Mouse (Mus musculus) small intestine, adult 2 months (tissue): ENCODE measurements around the gene Prdm8.

Source experiments
- CTCF ChIP-seq: fragments of 200-500 bp; IDR thresholded peaks from 2 replicates; pipeline ENCODE4 v1.5.1; 2012; ENCODE audit warnings: low read depth, mild to moderate bottlenecking, control low read depth, inconsistent platforms, low read length, moderate library complexity, mixed read lengths; ENCODE audit not compliant: insufficient replicate concordance, insufficient read length; ENCODE audit errors: extremely low read depth
- POLR2A ChIP-seq: fragments of 200-500 bp; IDR thresholded peaks from 2 replicates; pipeline ENCODE4 v1.6.1; 2012; ENCODE audit warnings: low read depth, mild to moderate bottlenecking, control low read depth, inconsistent platforms, low read length, moderate library complexity

GRCm38 (mm10) chr5:98182603-98182920 lies 15.6 kb downstream of the Prdm8 start:
- no peak for TF ChIP-seq POLR2A
- TF ChIP-seq CTCF: no peak
